Mouse (Mus musculus) intestine, embryonic 16.5 days (tissue): ENCODE results near the gene Sfta2. TPM values are rescaled to one million over a fixed set of nuclear protein-coding genes. Genes with fewer than 3 reads are reported as not detected.

ENCODE experiments used
- ATAC-seq: fragments of 200-750 bp; cut with Nextera tagmentation; 2 replicates; pipeline ENCODE4 v1.8.0; 2017; ENCODE audit warnings: moderate TSS enrichment, moderate library complexity
- H3K27ac ChIP-seq: fragments of 300-500 bp; sonication (generic); 2 replicates; pipeline ENCODE4 v1.5.1; 2014; ENCODE audit warnings: mild to moderate bottlenecking, low read length
- H3K27me3 ChIP-seq: fragments of 300-500 bp; sonication (generic); replicated peaks from 2 replicates; pipeline ENCODE4 v1.6.1; 2014; ENCODE audit warnings: low read length, control low read depth, mixed read lengths; ENCODE audit not compliant: control insufficient read depth, insufficient read depth
- H3K36me3 ChIP-seq: fragments of 300-500 bp; sonication (generic); 2 replicates; pipeline ENCODE4 v1.6.1; 2014; ENCODE audit warnings: low read length, control low read depth; ENCODE audit not compliant: control insufficient read depth, insufficient read depth
- H3K4me1 ChIP-seq: fragments of 300-500 bp; sonication (generic); 2 replicates; pipeline ENCODE4 v1.6.1; 2014; ENCODE audit warnings: low read length, control low read depth, mixed read lengths; ENCODE audit not compliant: control insufficient read depth, insufficient read depth
- H3K4me2 ChIP-seq: fragments of 300-500 bp; sonication (generic); 2 replicates; pipeline ENCODE4 v1.6.1; 2014; ENCODE audit warnings: low read depth, low read length, control low read depth
- H3K4me3 ChIP-seq: fragments of 300-500 bp; sonication (generic); 2 replicates; pipeline ENCODE4 v1.5.1; 2014; ENCODE audit warnings: mild to moderate bottlenecking, low read length
- H3K9ac ChIP-seq: fragments of 300-500 bp; sonication (generic); 2 replicates; pipeline ENCODE4 v1.6.1; 2014; ENCODE audit warnings: low read depth, low read length
- H3K9me3 ChIP-seq: fragments of 300-500 bp; sonication (generic); 2 replicates; pipeline ENCODE4 v1.6.1; 2016; ENCODE audit warnings: low read length, control low read depth; ENCODE audit not compliant: control insufficient read depth
- WGBS: fragments of 180-500 bp; shearing (Covaris S2); extraction: QIAGEN DNeasy Blood & Tissue Kit; methylation state at CpG from one replicate; pipeline ENCODE4 v1.1.7; 2014; 5-methylcytosine and 5-hydroxymethylcytosine counted together
- polyA plus RNA-seq: library from polyadenylated mRNA; unstranded; fragments of >200 nt; fragmentation: Nextera tagmentation; extraction: Ambion mirVana; gene quantifications from 2 replicates; pipeline ENCODE4 v1.2.1, GENCODE M21; 2015

Gene Sfta2
- polyA plus RNA-seq, 1 experiment from 2014 or later, result 3.3 TPM

GRCm38 (mm10) chr17:35653086-35653485, 51.7 kb downstream of the Sfta2 start:
- no peak for ATAC-seq
- peaks cover 6% of the 10 kb centered on the region; the same call in 1 of the 2 replicates for H3K36me3 ChIP-seq
- H3K27ac ChIP-seq, result no peak overlapping the region
- H3K4me1 ChIP-seq, result peaks cover 13% of the 10 kb centered on the region; the same call in 1 of the 2 replicates
- no peaks in the 10 kb centered on the region for H3K9me3 ChIP-seq
- no peak overlapping the region for H3K4me3 ChIP-seq
- WGBS, result 73% methylated on average over 2 of the region's 2 CpGs
- H3K9ac ChIP-seq, result no peak overlapping the region
- H3K4me2 ChIP-seq, result no peak overlapping the region
- H3K27me3 ChIP-seq, result no peaks in the 10 kb centered on the region

GRCm38 (mm10) chr17:35665957-35666515, 64.7 kb downstream of the Sfta2 start:
- 72% methylated on average over 17 of the region's 17 CpGs for WGBS
- peak; percentile 54 for ATAC-seq
- peak overlapping the region; percentile 86 for H3K9ac ChIP-seq
- H3K4me1 ChIP-seq, result peaks cover 16% of the 10 kb centered on the region
- H3K36me3 ChIP-seq, result peaks cover 8% of the 10 kb centered on the region
- no peak overlapping the region for H3K4me3 ChIP-seq
- 0 out of 2 replicates have a peak overlapping the region, but pooled peaks have one; percentile 92 for H3K4me2 ChIP-seq
- no peaks in the 10 kb centered on the region for H3K27me3 ChIP-seq
- H3K27ac ChIP-seq, result no peak overlapping the region
- H3K9me3 ChIP-seq, result no peaks in the 10 kb centered on the region

- WGBS, result 3% methylated on average over 13 of the region's 13 CpGs
- no peaks in the 10 kb centered on the region for H3K27me3 ChIP-seq
- peak overlapping the region; percentile 57 for H3K4me3 ChIP-seq
- H3K9me3 ChIP-seq, result no peaks in the 10 kb centered on the region
- peaks cover 8% of the 10 kb centered on the region for H3K36me3 ChIP-seq
- H3K27ac ChIP-seq, result peak overlapping the region; percentile 90
- H3K4me1 ChIP-seq, result peaks cover 16% of the 10 kb centered on the region
- H3K4me2 ChIP-seq, result peak overlapping the region; percentile 92
- ATAC-seq, result peak; percentile 56
- peak overlapping the region; percentile 86 for H3K9ac ChIP-seq
These were observed 65.5 kb downstream of the Sfta2 start for GRCm38 (mm10) chr17:35666851-35667256.

- Histone ChIP-seq H3K4me1 (peaks cover 16% of the 10 kb centered on the region), H3K9ac (peak within 1 kb of the TSS; percentile 86), H3K27ac (peak within 1 kb of the TSS; percentile 90), H3K4me2 (peak within 1 kb of the TSS; percentile 92), H3K27me3 (no peaks in the 10 kb centered on the region), H3K36me3 (peaks cover 8% of the 10 kb centered on the region), H3K4me3 (peak within 1 kb of the TSS; percentile 57), H3K9me3 (no peaks in the 10 kb centered on the region)
- WGBS, result under 1% methylated on average over 61 of the region's 61 CpGs
- ATAC-seq, result peak; percentile 87
These were observed 66.2 kb downstream of the Sfta2 start, which contains the start of gene Vars2 for GRCm38 (mm10) chr17:35667334-35668065. Vars2 (minus strand) TSS chr17:35667592.

GRCm38 (mm10) chr17:35669731-35670130, 68.4 kb downstream of the Sfta2 start:
- Histone ChIP-seq H3K36me3 (no peaks in the 10 kb centered on the region; the same call in 1 of the 2 replicates), H3K4me3 (no peak overlapping the region), H3K4me1 (peaks cover 19% of the 10 kb centered on the region), H3K9me3 (no peaks in the 10 kb centered on the region), H3K27me3 (no peaks in the 10 kb centered on the region), H3K9ac (no peak overlapping the region), H3K27ac (no peak overlapping the region), H3K4me2 (no peak overlapping the region)
- 93% methylated on average over 9 of the region's 9 CpGs for WGBS
- no peak for ATAC-seq

- Histone ChIP-seq H3K9me3 (no peaks in the 10 kb centered on the region), H3K9ac (no peak overlapping the region), H3K27me3 (no peaks in the 10 kb centered on the region), H3K36me3 (no peaks in the 10 kb centered on the region; the same call in 1 of the 2 replicates), H3K4me1 (peaks cover 7% of the 10 kb centered on the region; the same call in 1 of the 2 replicates), H3K4me3 (no peak overlapping the region), H3K27ac (no peak overlapping the region), H3K4me2 (no peak overlapping the region)
- no peak for ATAC-seq
- WGBS, result 86% methylated on average over 6 of the region's 6 CpGs
These were observed 70.5 kb downstream of the Sfta2 start for GRCm38 (mm10) chr17:35671846-35672245.

GRCm38 (mm10) chr17:35672527-35672926, 71.2 kb downstream of the Sfta2 start:
- Histone ChIP-seq H3K9ac (0 out of 2 replicates have a peak overlapping the region, but pooled peaks have one; percentile 88), H3K4me1 (peaks cover 6% of the 10 kb centered on the region; the same call in 1 of the 2 replicates), H3K4me3 (no peak overlapping the region), H3K27ac (no peak overlapping the region), H3K4me2 (no peak overlapping the region), H3K27me3 (no peaks in the 10 kb centered on the region), H3K9me3 (no peaks in the 10 kb centered on the region), H3K36me3 (no peaks in the 10 kb centered on the region; the same call in 1 of the 2 replicates)
- ATAC-seq, result no peak
- WGBS, result 90% methylated on average over 6 of the region's 6 CpGs

GRCm38 (mm10) chr17:35673416-35674035, 72.2 kb downstream of the Sfta2 start, which contains the start of gene Gtf2h4:
Gtf2h4 (minus strand) TSS chr17:35673739.
- Histone ChIP-seq H3K9ac (peak within 1 kb of the TSS; percentile 88), H3K4me2 (peak within 1 kb of the TSS; percentile 79), H3K4me3 (peak within 1 kb of the TSS; percentile 71), H3K27ac (no peak within 1 kb of the TSS), H3K36me3 (no peaks in the 10 kb centered on the region; the same call in 1 of the 2 replicates), H3K27me3 (no peaks in the 10 kb centered on the region), H3K9me3 (no peaks in the 10 kb centered on the region), H3K4me1 (peaks cover 2% of the 10 kb centered on the region; the same call in 1 of the 2 replicates)
- peak; percentile 98 for ATAC-seq
- WGBS, result under 1% methylated on average over 23 of the region's 23 CpGs

GRCm38 (mm10) chr17:35680591-35680990, 79.2 kb downstream of the Sfta2 start:
- Histone ChIP-seq H3K9ac (no peak overlapping the region), H3K9me3 (no peaks in the 10 kb centered on the region), H3K4me2 (no peak overlapping the region), H3K4me3 (no peak overlapping the region), H3K4me1 (no peaks in the 10 kb centered on the region), H3K27ac (no peak overlapping the region), H3K27me3 (no peaks in the 10 kb centered on the region), H3K36me3 (peaks cover 34% of the 10 kb centered on the region)
- no peak for ATAC-seq
- 38% methylated on average over 6 of the region's 6 CpGs for WGBS
